Mouse (Mus musculus) liver, embryonic 15.5 days (tissue): Measurements from ENCODE around the gene Zfp867. TPM values are rescaled to one million over a fixed set of nuclear protein-coding genes. Genes with fewer than 3 reads are reported as not detected.

Source experiments
- ATAC-seq: fragments of 200-750 bp; cut with Nextera tagmentation; 2 replicates; pipeline ENCODE4 v1.8.0; 2017; ENCODE audit warnings: moderate number of reproducible peaks, mild to moderate bottlenecking, moderate library complexity; ENCODE audit not compliant: insufficient read depth
- H3K27ac ChIP-seq: fragments of 300-500 bp; sonication (generic); replicated peaks from 2 replicates; pipeline ENCODE4 v1.5.1; 2015; ENCODE audit warnings: mild to moderate bottlenecking, inconsistent platforms
- H3K27me3 ChIP-seq: fragments of 300-500 bp; sonication (generic); 2 replicates; pipeline ENCODE4 v1.6.1; 2015; ENCODE audit warnings: mild to moderate bottlenecking, inconsistent platforms
- H3K36me3 ChIP-seq: fragments of 300-500 bp; sonication (generic); replicated peaks from 2 replicates; pipeline ENCODE4 v1.6.1; 2015; ENCODE audit warnings: moderate library complexity, mild to moderate bottlenecking, inconsistent platforms
- H3K4me1 ChIP-seq: fragments of 300-500 bp; sonication (generic); replicated peaks from 2 replicates; pipeline ENCODE4 v1.6.1; 2015; ENCODE audit warnings: inconsistent platforms
- H3K4me2 ChIP-seq: fragments of 300-500 bp; sonication (generic); 2 replicates; pipeline ENCODE4 v1.6.1; 2015; ENCODE audit warnings: moderate library complexity, mild to moderate bottlenecking, inconsistent platforms
- H3K4me3 ChIP-seq: fragments of 300-500 bp; sonication (generic); replicated peaks from 2 replicates; pipeline ENCODE4 v1.5.1; 2015; ENCODE audit warnings: mild to moderate bottlenecking, inconsistent platforms
- H3K9ac ChIP-seq: fragments of 300-500 bp; sonication (generic); 2 replicates; pipeline ENCODE4 v1.6.1; 2015; ENCODE audit warnings: moderate library complexity, mild to moderate bottlenecking, inconsistent platforms
- H3K9me3 ChIP-seq: fragments of 300-500 bp; sonication (generic); replicated peaks from 2 replicates; pipeline ENCODE4 v1.6.1; 2016; ENCODE audit warnings: inconsistent platforms
- WGBS: fragments of 180-500 bp; shearing (Covaris S2); methylation state at CpG from one replicate; pipeline ENCODE4 v1.1.7; 2015; ENCODE audit warnings: mixed read lengths; ENCODE audit not compliant: insufficient replicate concordance; 5-methylcytosine and 5-hydroxymethylcytosine counted together
- polyA plus RNA-seq: library from polyadenylated mRNA; unstranded; fragments of >200 nt; fragmentation: Nextera tagmentation; extraction: Ambion mirVana; gene quantifications from 2 replicates; pipeline ENCODE4 v1.2.1, GENCODE M21; 2015

Zfp867 gene
- 1.4 and 1.5 TPM in 2 replicates for polyA plus RNA-seq

GRCm38 (mm10) chr11:59472326-59472677, at the start of gene Zfp867:
Gene Zfp867, minus strand, starts transcription at chr11:59472474.
- H3K9me3 ChIP-seq, result no peaks in the 10 kb centered on the region
- H3K27ac ChIP-seq, result peak within 1 kb of the TSS; percentile 72
- peak within 1 kb of the TSS; percentile 70 for H3K4me3 ChIP-seq
- no peaks in the 10 kb centered on the region for H3K36me3 ChIP-seq
- ATAC-seq, result peak; percentile 77
- H3K27me3 ChIP-seq, result peaks cover 26% of the 10 kb centered on the region
- H3K9ac ChIP-seq, result peak within 1 kb of the TSS; percentile 65
- H3K4me2 ChIP-seq, result peak within 1 kb of the TSS; percentile 94
- peaks cover 14% of the 10 kb centered on the region for H3K4me1 ChIP-seq
- WGBS, result under 1% methylated on average over 19 of the region's 19 CpGs

- H3K27me3 ChIP-seq, result 0 out of 2 replicates have a peak, but pooled peaks cover 3% of the 10 kb centered on the region
- WGBS, result 53% methylated on average over 6 of the region's 6 CpGs
- H3K9me3 ChIP-seq, result no peaks in the 10 kb centered on the region
- no peaks in the 10 kb centered on the region for H3K36me3 ChIP-seq
- H3K4me3 ChIP-seq, result no peak overlapping the region
- ATAC-seq, result no peak
- no peak overlapping the region for H3K4me2 ChIP-seq
- H3K9ac ChIP-seq, result no peak overlapping the region
- no peak overlapping the region for H3K27ac ChIP-seq
- peaks cover 6% of the 10 kb centered on the region; the same call in 1 of the 2 replicates for H3K4me1 ChIP-seq
These were observed 47.6 kb upstream of the Zfp867 start for GRCm38 (mm10) chr11:59519741-59520495.

GRCm38 (mm10) chr11:59518226-59518625, 46.0 kb upstream of the Zfp867 start:
- Histone ChIP-seq H3K4me3 (no peak overlapping the region), H3K4me1 (peaks cover 7% of the 10 kb centered on the region; the same call in 1 of the 2 replicates), H3K9ac (no peak overlapping the region), H3K4me2 (no peak overlapping the region), H3K36me3 (no peaks in the 10 kb centered on the region), H3K27ac (no peak overlapping the region), H3K27me3 (0 out of 2 replicates have a peak, but pooled peaks cover 3% of the 10 kb centered on the region), H3K9me3 (no peaks in the 10 kb centered on the region)
- ATAC-seq, result 0 out of 2 replicates have a peak, but pooled peaks have one; percentile 40
- 26% methylated on average over 10 of the region's 10 CpGs for WGBS

DNA sequence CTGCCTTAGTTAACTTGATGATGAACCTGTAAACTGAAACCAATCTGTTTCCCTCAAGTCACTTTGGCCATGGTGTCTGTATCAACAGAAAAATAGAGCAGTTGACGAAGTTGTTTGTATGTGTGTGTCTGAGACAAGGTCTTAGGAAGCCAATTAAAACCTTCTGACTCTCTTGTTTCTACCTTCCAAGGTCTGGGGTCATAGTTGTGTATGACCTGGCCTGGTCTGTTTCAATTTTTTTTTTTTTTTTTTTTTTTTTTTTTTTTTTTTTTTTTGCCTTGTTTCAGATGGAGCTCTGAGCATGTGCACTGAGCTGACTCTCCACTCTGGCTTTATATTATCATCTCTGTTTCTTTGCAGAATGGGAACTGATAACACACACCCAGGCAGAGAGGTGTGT, 45.2 kb upstream of the Zfp867 start:
- Histone ChIP-seq H3K36me3 (no peaks in the 10 kb centered on the region), H3K9ac (no peak overlapping the region), H3K27ac (no peak overlapping the region), H3K4me1 (peaks cover 12% of the 10 kb centered on the region; the same call in 1 of the 2 replicates), H3K4me3 (no peak overlapping the region), H3K9me3 (no peaks in the 10 kb centered on the region), H3K27me3 (0 out of 2 replicates have a peak, but pooled peaks cover 3% of the 10 kb centered on the region), H3K4me2 (no peak overlapping the region)
- 53% methylated on average over 1 of the region's 1 CpGs for WGBS
- no peak for ATAC-seq

- Histone ChIP-seq H3K27me3 (0 out of 2 replicates have a peak, but pooled peaks cover 3% of the 10 kb centered on the region), H3K4me3 (no peak overlapping the region), H3K9ac (no peak overlapping the region), H3K9me3 (no peaks in the 10 kb centered on the region), H3K27ac (no peak overlapping the region), H3K36me3 (no peaks in the 10 kb centered on the region), H3K4me1 (peaks cover 10% of the 10 kb centered on the region; the same call in 1 of the 2 replicates), H3K4me2 (no peak overlapping the region)
- no peak for ATAC-seq
- 41% methylated on average over 3 of the region's 3 CpGs for WGBS
These were observed 42.5 kb upstream of the Zfp867 start for GRCm38 (mm10) chr11:59514789-59515188.

- H3K27me3 ChIP-seq, result 0 out of 2 replicates have a peak, but pooled peaks cover 3% of the 10 kb centered on the region
These were observed 42.1 kb upstream of the Zfp867 start for GRCm38 (mm10) chr11:59514381-59514780.

DNA sequence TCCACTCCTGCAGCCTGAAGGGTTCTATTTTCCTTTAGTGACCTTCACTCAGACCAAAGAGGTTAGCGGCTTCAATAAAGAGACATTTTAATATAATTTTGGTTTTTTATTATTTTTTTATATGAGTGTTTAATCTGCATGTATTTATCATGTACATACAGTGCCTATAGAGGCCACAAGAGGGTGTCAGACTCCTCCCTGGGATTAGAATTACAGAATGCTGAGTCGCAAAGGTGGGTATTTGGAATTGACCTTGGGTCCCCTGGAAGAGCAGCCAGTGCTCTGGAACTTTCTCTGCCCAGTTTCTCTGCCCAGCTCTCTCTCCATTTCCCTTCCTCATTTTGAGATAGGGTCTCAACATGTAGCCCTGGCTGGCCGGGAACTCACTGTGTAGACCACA, 41.3 kb upstream of the Zfp867 start:
- no peak for ATAC-seq
- Histone ChIP-seq H3K27me3 (0 out of 2 replicates have a peak, but pooled peaks cover 3% of the 10 kb centered on the region), H3K9me3 (no peaks in the 10 kb centered on the region), H3K9ac (no peak overlapping the region), H3K27ac (no peak overlapping the region), H3K4me2 (no peak overlapping the region), H3K4me1 (peaks cover 9% of the 10 kb centered on the region; the same call in 1 of the 2 replicates), H3K36me3 (no peaks in the 10 kb centered on the region), H3K4me3 (no peak overlapping the region)
- 73% methylated on average over 3 of the region's 3 CpGs for WGBS

More at GRCm38 (mm10) chr11:59514381-59514780, 42.1 kb upstream of the Zfp867 start:
- Histone ChIP-seq H3K4me3 (no peak overlapping the region), H3K4me1 (peaks cover 9% of the 10 kb centered on the region; the same call in 1 of the 2 replicates), H3K4me2 (no peak overlapping the region), H3K9me3 (no peaks in the 10 kb centered on the region), H3K9ac (no peak overlapping the region), H3K36me3 (no peaks in the 10 kb centered on the region), H3K27ac (no peak overlapping the region)
- no peak for ATAC-seq
- 48% methylated on average over 6 of the region's 6 CpGs for WGBS

DNA sequence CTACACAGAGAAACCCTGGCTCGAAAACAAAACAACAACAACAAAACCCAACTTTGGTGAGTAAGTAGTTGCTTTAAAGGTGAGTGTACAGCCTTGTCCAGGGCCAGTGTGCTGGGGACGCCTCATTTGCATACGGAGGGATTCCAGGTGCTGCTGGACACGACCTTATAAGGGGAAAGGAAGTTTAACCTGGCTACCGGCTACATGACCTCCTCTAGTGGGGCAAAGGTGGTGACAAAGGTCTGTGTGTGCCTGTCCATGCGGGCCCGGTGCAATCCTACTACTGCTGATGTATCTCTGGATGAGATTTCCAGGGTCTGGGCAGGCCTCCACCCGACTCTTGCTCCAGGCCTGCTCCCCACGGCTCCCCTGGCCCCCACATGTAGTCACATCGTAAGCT, 40.5 kb upstream of the Zfp867 start:
- Histone ChIP-seq H3K9me3 (no peaks in the 10 kb centered on the region), H3K27me3 (0 out of 2 replicates have a peak, but pooled peaks cover 4% of the 10 kb centered on the region), H3K36me3 (no peaks in the 10 kb centered on the region), H3K9ac (no peak overlapping the region), H3K4me1 (peaks cover 6% of the 10 kb centered on the region; the same call in 1 of the 2 replicates), H3K4me2 (no peak overlapping the region), H3K27ac (no peak overlapping the region), H3K4me3 (no peak overlapping the region)
- WGBS, result 66% methylated on average over 10 of the region's 10 CpGs
- ATAC-seq, result no peak

- 73% methylated on average over 1 of the region's 1 CpGs for WGBS
These were observed 39.3 kb upstream of the Zfp867 start for GRCm38 (mm10) chr11:59511558-59511957.

GRCm38 (mm10) chr11:59506713-59507074, 34.4 kb upstream of the Zfp867 start:
- Histone ChIP-seq H3K27me3 (peaks cover 27% of the 10 kb centered on the region), H3K4me3 (peak overlapping the region; percentile 68), H3K9me3 (no peaks in the 10 kb centered on the region), H3K27ac (peak overlapping the region; percentile 78; the same call in 1 of the 2 replicates), H3K9ac (peak overlapping the region; percentile 68), H3K36me3 (peaks cover 20% of the 10 kb centered on the region), H3K4me2 (peak overlapping the region; percentile 78), H3K4me1 (peaks cover 18% of the 10 kb centered on the region)
- 3% methylated on average over 14 of the region's 14 CpGs for WGBS
- ATAC-seq, result peak; percentile 15; the same call in 1 of the 2 replicates

More at GRCm38 (mm10) chr11:59511558-59511957, 39.3 kb upstream of the Zfp867 start:
- Histone ChIP-seq H3K4me3 (no peak overlapping the region), H3K27ac (no peak overlapping the region), H3K4me2 (no peak overlapping the region), H3K9ac (no peak overlapping the region), H3K36me3 (no peaks in the 10 kb centered on the region), H3K27me3 (peaks cover 16% of the 10 kb centered on the region), H3K9me3 (no peaks in the 10 kb centered on the region), H3K4me1 (peaks cover 8% of the 10 kb centered on the region; the same call in 1 of the 2 replicates)
- no peak for ATAC-seq
